Mouse (Mus musculus) pancreas, adult 10 weeks (tissue): Measurements from ENCODE around the gene Wdr25. TPM values are rescaled to one million over a fixed set of nuclear protein-coding genes. Genes with fewer than 3 reads are reported as not detected.

ENCODE experiments used
- polyA plus RNA-seq: library from polyadenylated mRNA; stranded (reverse); fragments of 350-450 nt; fragmentation: Illumina TruSeq; extraction: RNeasy Lipid Tissue Mini Kit (QIAGEN cat#74804); gene quantifications from one replicate; pipeline ENCODE4 v1.2.3, GENCODE M21; 2015; ENCODE audit warnings: low read depth, low replicate concordance; ENCODE audit not compliant: insufficient read depth

The Wdr25 gene
- 1.7 TPM for polyA plus RNA-seq

DNA sequence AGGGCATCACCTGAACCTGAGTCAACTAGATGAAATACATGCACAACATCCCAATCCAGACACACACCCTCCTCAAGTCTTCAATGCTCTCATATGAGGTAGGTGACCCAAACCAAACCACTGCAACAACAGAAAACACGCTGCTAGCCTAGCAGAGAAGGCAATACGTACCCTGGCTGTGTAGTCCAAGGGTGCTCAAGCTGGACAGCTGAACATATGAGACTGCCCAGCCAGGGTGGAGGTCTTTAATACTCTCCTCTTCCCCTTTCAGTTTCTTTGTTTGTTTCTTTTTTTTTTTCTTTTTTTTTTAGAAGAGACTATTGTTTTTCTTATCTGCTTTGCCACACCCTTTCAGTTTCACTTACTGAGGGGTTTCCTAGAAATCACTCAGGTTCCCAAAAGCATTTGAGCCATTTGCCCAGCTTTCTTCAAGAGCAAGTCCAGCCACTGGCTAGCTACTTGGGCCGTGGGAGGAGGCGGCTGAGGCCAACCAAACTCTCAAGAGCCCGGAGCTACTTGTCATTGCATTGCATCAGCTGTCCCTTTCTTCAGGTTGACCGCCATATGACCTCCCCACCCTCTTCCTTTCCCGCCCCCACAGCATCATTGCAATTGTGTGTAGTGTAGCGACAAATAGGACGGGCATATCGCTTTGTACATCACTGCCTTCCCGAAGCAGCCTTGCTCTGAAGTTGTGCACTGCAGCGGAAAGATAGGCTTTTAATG is at the start of gene Wdr25:
TSS of gene Wdr25 (plus strand) at position 643 of the 726 bp plus-strand sequence.

GRCm38 (mm10) chr12:108893715-108894431 is 442 bp downstream of the Wdr25 start, which contains the start of gene Wars:
TSS of gene Wars (minus strand) at chr12:108894174.

GRCm38 (mm10) chr12:109068167-109068653 is 174.8 kb downstream of the Wdr25 start, which contains the start of gene Begain:
TSS of gene Begain (minus strand) at chr12:109068217.

Other genes with a start within 250 kb of the Wdr25 start
- gene Degs2, start 191.3 kb upstream of the Wdr25 start, polyA plus RNA-seq, result 1.7 TPM
- 6.2 TPM for gene Yy1, start 100.7 kb upstream of the Wdr25 start, polyA plus RNA-seq
- gene Slc25a29, start 57.7 kb upstream of the Wdr25 start, polyA plus RNA-seq, result 5.1 TPM
- gene Slc25a47, start 57.6 kb upstream of the Wdr25 start, polyA plus RNA-seq, result 2.7 TPM
- 25.4 TPM for gene Wars, start 543 bp downstream of the Wdr25 start, polyA plus RNA-seq
- gene Begain, start 174.6 kb downstream of the Wdr25 start, polyA plus RNA-seq, result 1.4 TPM